Mouse (Mus musculus) megakaryocyte, adult 5-6 weeks (primary cell): ENCODE measurements at regions not wholly inside any gene's neighbourhood (a gene's known extent, or its start where the extent isn't known, plus 50 kb on each side); places are given as distances from the start of the nearest gene placed in this dataset.

ENCODE experiments used
- ATAC-seq: 2 replicates; pipeline ENCODE4 v1.8.0; 2016; ENCODE audit warnings: mild to moderate bottlenecking, inconsistent platforms; ENCODE audit not compliant: poor library complexity, severe bottlenecking

- ATAC-seq: peak; percentile 56
These were observed 336.3 kb upstream of the Tgfbr2 start for GRCm38 (mm10) chr9:116511450-116511849.

- ATAC-seq: no peak
These were observed 332.6 kb upstream of the Tgfbr2 start for GRCm38 (mm10) chr9:116507756-116508155.

- no peak for ATAC-seq
These were observed 327.7 kb upstream of the Tgfbr2 start for GRCm38 (mm10) chr9:116502831-116503230.

GRCm38 (mm10) chr9:116500951-116501350 is 325.8 kb upstream of the Tgfbr2 start:
- ATAC-seq: no peak

GRCm38 (mm10) chr9:116491227-116491626 is 316.1 kb upstream of the Tgfbr2 start:
- peak; percentile 47; the same call in 1 of the 2 replicates for ATAC-seq

DNA sequence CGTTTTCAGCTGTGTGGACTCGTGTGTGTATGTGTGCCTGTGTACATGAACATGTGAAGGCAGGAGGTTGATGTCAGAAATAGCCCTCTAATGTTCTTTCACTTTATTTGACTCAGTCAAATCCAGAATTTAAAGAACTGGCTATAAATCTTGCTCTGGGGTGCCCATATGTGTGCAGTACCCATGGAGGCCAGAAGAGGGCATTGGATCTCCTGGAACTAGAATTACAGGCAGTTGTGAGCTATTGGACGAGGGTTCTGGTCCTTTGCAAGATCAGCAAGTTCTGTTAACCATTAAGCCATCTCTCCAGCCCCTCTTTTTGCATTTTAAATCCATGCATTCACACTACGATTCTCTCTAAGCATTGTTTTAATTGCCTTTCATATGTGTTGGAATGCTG is 314.6 kb upstream of the Tgfbr2 start:
- ATAC-seq: peak; percentile 73; the same call in 1 of the 2 replicates

DNA sequence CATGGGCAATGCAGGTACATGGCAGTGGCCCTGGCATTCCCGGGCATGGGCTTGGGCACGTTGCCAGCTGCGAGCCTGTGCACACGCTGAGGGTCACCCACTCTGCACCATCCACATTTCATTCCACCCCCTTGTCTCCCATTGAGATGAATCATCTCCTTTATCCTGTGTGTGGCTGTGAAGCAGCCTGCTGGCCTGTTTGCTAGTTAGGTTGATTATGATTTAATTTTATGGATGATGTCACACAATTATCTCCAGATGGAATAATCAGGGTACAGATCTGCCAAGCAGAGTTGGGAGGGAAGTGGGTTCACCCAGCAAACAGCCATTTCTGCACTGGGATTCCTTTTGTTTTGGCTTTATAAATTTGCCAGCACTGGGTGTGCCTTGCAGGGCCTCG is 314.1 kb upstream of the Tgfbr2 start:
- no peak for ATAC-seq

- ATAC-seq: peak; percentile 33; the same call in 1 of the 2 replicates
These were observed 302.1 kb upstream of the Tgfbr2 start for GRCm38 (mm10) chr9:116477309-116477708.

- no peak for ATAC-seq
These were observed 300.2 kb upstream of the Tgfbr2 start for GRCm38 (mm10) chr9:116475206-116475955.

DNA sequence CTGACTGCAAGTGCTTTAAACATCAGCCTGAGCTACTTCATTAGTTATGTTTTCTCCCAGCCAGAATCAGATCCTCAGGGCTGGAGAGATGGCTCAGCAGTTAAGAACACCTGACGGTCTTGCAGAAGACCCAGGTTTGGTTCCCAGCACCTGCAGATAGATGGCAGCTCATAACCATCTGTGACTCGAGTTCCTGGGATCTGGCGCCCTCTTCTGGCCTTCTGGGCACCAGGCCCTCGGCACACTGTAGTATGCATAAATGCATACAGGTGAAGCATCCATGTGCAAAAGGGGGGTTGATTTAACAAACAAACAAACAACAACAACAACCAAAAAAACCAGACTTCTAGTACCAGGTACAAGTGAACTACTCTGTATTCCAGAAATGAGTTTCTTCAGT is 297.7 kb upstream of the Tgfbr2 start:
- ATAC-seq: no peak

DNA sequence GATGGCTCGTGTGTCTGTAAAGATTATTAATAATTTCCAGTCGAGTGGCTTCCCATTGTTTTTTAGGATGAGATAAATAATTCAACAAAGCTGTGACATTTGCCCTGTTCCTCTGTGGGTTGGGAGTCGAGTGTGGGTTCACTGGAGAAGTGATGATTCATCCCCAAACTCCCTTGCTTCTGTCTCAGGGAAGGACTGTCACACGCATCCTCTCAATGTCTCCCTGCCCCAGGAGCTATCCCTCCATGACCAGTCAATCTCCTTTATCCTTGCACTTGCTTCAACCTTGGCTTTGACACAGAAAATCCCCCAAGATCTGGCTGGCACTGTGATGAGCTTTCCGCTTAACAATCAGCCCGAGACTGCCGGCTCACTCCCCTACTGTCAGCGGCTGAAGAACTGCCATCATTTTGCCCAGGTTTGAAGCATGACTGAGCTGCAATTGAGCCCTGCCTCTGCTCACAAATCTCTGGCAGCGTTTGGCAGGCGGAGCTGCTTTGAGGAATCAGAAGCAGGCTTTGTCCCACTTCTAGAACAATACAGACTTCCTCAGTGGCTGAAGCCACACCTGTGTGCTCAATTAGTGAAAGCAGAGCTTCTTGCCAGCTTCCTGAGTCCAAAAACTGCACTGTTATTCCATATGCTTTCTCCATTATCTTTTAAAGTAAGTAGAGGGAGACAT is 293.6 kb upstream of the Tgfbr2 start:
- ATAC-seq: no peak

- no peak for ATAC-seq
These were observed 291.2 kb upstream of the Tgfbr2 start for GRCm38 (mm10) chr9:116466336-116466735.

DNA sequence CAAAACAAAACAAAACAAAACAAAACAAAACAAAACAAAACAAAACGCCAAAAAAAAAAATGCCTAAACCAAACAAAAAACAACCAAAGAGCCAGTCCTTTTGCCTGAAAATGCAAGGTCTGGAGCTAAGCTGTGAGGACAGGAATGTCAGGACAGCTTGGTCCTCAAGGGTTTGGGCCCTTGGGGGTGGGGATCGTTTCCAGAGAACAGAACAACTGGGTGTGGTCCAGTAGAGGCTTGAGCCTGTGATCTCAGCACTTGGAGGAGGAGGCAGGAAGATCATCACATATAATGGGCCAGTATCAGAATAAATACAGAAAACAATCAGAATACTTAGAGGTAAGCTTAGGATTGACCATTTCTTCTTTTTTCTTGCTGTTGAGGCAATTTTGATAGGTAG is 289.5 kb upstream of the Tgfbr2 start:
- ATAC-seq: no peak

DNA sequence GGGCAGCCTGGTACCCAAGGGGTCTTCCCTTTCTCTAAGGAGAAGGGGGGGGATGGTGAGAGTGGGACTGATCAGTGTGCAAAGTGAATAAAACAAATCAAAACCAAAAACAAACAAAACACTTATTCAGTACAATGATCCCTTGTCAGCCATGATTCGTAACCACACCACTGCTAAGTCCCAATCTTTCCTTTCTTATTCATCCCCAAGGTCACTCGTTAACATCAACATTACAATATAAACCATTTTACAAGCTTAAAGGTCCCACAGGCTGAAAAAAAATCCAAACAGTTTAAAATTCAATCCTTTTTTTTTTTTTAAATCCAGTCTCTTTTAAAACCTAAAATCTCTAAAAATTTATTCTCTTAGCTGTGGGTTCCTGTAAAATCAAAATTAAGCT is 287.1 kb upstream of the Tgfbr2 start:
- ATAC-seq: no peak

DNA sequence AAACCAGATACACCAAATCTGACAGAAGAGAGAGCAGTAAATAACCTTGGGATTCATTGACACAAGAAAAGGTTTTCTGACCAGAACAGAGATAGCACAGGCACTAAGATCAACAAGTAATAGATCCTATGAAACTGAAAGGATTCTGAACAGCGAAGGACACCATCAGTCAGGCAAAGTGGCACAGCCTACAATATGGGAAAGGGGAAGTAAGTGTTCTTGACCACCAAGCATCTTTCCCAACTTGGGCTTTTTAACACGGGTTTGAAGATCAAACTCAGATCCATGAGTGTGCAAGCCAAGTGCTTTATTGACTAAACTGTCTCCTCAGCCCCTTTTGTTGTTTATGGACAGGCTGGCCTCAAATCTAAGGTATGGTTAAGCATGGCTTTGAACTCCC is 284.9 kb upstream of the Tgfbr2 start:
- ATAC-seq: no peak

- no peak for ATAC-seq
These were observed 276.9 kb upstream of the Tgfbr2 start for GRCm38 (mm10) chr9:116452050-116452449.

DNA sequence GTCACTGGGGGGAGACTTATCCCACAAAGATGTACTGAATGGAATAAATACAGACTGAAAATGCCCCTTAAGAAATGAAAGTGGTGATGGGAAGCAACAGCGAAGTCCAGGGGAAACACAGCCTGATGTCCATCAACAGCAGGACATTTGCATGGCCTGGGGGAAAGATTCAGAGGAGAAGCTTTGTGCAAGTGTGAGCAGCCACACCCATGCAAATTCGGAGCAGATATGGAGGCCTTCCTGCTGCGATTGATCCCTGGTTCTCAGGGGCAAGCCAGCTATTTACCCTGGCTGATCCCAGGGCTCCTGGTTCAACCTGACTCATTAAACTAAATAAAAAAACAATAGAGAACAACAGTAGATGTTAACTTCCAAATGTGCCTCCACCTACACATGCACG is 275.7 kb upstream of the Tgfbr2 start:
- no peak for ATAC-seq

DNA sequence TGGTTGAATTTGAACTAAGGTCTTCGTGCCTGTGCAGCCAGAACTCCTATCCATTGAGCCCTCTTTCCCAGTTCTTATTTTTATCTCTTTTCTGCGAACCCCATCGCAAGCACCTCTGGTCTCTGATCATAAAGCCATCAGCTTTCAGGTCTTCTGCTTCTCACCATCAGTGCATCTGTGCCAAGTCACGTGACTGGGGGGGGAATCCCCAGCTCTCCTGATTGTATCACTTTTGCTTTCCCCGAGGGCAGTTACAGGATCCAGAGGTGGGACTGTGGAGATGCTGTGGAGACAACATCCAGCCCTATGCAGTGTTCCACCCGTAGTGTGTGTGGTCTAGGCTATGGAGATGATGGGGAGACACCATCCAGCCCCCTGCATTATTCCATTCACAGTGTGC is 272.6 kb upstream of the Tgfbr2 start:
- ATAC-seq: no peak

DNA sequence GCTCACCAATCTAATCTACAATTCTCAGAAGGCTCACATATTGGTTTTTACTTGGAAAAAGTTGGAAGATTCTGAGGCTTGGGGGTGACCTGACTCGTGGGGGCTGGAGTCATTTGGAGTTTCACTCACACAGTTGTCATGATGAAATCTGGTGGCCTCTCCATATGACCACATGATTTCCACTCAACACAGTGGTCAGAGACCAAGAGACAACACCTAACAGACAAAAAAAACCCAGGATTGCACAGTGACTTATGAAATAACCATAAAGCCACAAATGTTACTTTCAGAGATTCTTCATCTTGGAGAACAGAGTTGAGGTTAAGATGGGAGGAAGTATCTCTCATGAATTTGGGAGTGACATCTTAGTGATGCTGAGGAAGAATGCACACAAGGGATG is 263.4 kb upstream of the Tgfbr2 start:
- ATAC-seq: peak; percentile 33; the same call in 1 of the 2 replicates

DNA sequence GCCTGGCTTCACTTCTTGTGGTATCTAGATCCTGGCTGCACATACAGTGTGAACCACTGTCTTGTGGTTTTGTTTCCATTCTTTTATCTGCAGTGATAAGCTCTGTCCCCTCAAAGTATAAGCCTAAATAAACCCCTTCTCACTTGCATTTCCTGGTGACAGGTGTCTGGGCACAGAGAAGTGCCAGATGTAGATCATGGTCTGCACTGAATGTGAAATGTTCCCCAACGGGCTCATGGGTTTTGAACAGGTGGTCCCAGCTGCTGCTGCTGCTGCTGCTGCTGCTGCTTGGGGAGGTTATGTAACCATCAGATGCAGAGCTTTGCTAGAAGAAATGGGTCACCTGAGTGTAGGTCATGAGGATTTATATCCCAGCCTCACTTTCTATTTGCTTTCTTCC is 259.3 kb upstream of the Tgfbr2 start:
- ATAC-seq: no peak

DNA sequence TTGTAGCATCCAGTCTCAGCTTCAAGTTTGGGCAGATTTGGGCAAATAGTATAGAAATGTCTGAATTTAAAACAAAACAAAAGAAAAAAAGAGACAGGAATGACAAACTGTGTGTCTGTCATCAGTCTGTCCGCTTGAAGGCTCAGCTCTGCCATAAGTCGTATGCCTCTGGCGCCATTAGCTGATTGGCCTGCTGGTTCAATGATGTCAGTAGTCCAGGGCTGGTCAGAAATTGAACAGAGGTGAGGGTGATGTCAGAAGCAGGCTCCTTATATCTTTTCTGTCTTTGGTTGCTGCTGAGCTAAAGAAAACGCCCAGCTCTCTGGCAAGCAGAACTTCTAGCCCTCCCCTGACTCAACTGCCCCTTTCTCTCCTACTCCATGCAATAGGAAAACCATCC is 253.9 kb upstream of the Tgfbr2 start:
- ATAC-seq: no peak

GRCm38 (mm10) chr9:116428475-116428874 is 253.3 kb upstream of the Tgfbr2 start:
- no peak for ATAC-seq
